Comparison of ENCODE assay signal across 8 mouse cellular contexts in the genomic region with DNA sequence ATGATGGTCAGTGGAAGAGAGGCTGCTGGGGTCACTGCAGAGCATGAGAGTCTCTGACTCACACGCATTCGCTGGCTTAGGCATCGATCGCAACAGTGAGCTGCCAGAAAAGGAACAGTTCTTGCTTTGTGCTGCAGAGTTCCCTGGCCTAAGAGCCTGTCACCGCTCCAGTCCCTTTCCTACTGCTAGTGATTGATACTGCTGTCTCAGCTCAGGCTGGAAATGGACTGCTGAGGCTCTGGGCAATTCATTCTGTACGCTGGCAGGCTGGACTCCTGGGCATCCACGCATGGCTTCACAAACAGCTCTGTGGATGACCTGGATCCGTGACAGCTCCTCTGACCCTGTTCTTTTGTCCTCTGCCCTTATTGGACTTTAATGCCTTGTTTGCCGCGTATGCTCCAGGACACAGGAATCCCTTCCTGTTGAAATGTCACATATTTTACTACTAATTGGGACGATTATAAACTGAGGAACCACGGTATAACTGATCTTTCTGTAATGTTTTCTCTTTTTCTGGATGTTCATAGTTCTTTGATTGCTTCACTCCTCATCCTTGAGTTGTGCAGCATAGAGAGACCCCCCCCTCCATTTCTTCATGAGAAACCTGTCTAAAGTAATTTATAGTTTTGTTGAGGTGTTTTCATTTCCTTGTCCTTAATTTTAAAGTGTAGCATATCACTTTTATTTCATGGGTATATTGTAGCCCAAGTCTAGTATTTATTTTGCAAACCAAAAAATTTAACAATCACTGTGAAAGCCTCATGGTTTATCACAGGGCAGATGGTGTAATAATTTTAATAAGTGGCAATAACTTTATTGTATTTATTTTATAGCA.
DNase-seq lines count a peak whose midpoint lies in the region; ATAC-seq and TF ChIP-seq lines count a peak whose summit lies in the region.

No protein-coding gene starts in this region.

- H3K9ac ChIP-seq in liver, adult 2 months (ENCODE audit: low read depth, low read length) = 0 out of 2 replicates have a peak overlapping the region, but pooled peaks have one; percentile 1
- H3K9ac ChIP-seq in embryonic facial prominence, embryonic 12.5 days = no peak overlapping the region
- peak overlapping the region; percentile 58; the same call in 1 of the 2 replicates for H3K9ac ChIP-seq in heart, adult 2 months (ENCODE audit: low read depth, low read length)
- peak overlapping the region; percentile 18; the same call in 1 of the 2 replicates for H3K9ac ChIP-seq in stomach, postnatal 0 days (ENCODE audit: low read length)

- no peak overlapping the region for H3K4me3 ChIP-seq in liver, adult 2 months (ENCODE audit: insufficient read depth, low read depth, low read length)
- H3K4me3 ChIP-seq in embryonic facial prominence, embryonic 12.5 days = no peak overlapping the region
- no peak overlapping the region for H3K4me3 ChIP-seq in heart, adult 2 months
- H3K4me3 ChIP-seq in stomach, postnatal 0 days (ENCODE audit: low read depth, low read length) = no peak overlapping the region

- peak; percentile 65; the same call in 1 of the 2 replicates for TF ChIP-seq EP300 in heart, adult 2 months (IDR thresholded peaks at IDR 0.05; ENCODE audit: insufficient read depth, low read depth, low read length)
- TF ChIP-seq EP300 in stomach, postnatal 0 days (optimal IDR thresholded peaks at IDR 0.05) = no peak

- H3K36me3 ChIP-seq in liver, adult 2 months (ENCODE audit: control insufficient read depth, insufficient read depth, low read length) = no peaks in the 10 kb centered on the region
- no peaks in the 10 kb centered on the region for H3K36me3 ChIP-seq in embryonic facial prominence, embryonic 12.5 days
- H3K36me3 ChIP-seq in heart, adult 2 months (ENCODE audit: control insufficient read depth, insufficient read depth, low read length) = peaks cover 27% of the 10 kb centered on the region
- H3K36me3 ChIP-seq in stomach, postnatal 0 days (ENCODE audit: control insufficient read depth, insufficient read depth, low read length) = no peaks in the 10 kb centered on the region

- no peaks in the 10 kb centered on the region for H3K27me3 ChIP-seq in liver, adult 2 months (ENCODE audit: control insufficient read depth, insufficient read depth, low read length)
- H3K27me3 ChIP-seq in embryonic facial prominence, embryonic 12.5 days = no peaks in the 10 kb centered on the region
- no peaks in the 10 kb centered on the region for H3K27me3 ChIP-seq in heart, adult 2 months (ENCODE audit: control insufficient read depth, insufficient read depth, low read length)
- H3K27me3 ChIP-seq in stomach, postnatal 0 days (ENCODE audit: control insufficient read depth, insufficient read depth, low read length) = no peaks in the 10 kb centered on the region

- TF ChIP-seq POLR2A in liver, adult 2 months (IDR thresholded peaks at IDR 0.05; ENCODE audit: extremely low read depth, insufficient read depth, low read length) = no peak
- 0 out of 2 replicates have a peak, but pooled peaks have one; percentile 2 for TF ChIP-seq POLR2A in heart, adult 2 months (IDR thresholded peaks at IDR 0.05; ENCODE audit: insufficient read depth, low read depth, low read length)

- H3K27ac ChIP-seq in liver, adult 2 months (replicated peaks; ENCODE audit: insufficient read depth, low read depth, low read length) = peak overlapping the region; percentile 32
- no peak overlapping the region for H3K27ac ChIP-seq in embryonic facial prominence, embryonic 12.5 days
- peak overlapping the region; percentile 90 for H3K27ac ChIP-seq in heart, adult 2 months
- peak overlapping the region; percentile 80 for H3K27ac ChIP-seq in stomach, postnatal 0 days (replicated peaks)

- no peaks in the 10 kb centered on the region for H3K9me3 ChIP-seq in embryonic facial prominence, embryonic 12.5 days
- no peaks in the 10 kb centered on the region for H3K9me3 ChIP-seq in stomach, postnatal 0 days (ENCODE audit: control insufficient read depth, low read length)

- ATAC-seq in embryonic facial prominence, embryonic 12.5 days (ENCODE audit: insufficient number of reproducible peaks, insufficient read depth, low FRiP score, low TSS enrichment) = peak; percentile 44
- ATAC-seq in stomach, postnatal 0 days (ENCODE audit: low FRiP score, low TSS enrichment) = peak; percentile 65

- peaks cover 4% of the 10 kb centered on the region for H3K79me2 ChIP-seq in liver, adult 2 months (ENCODE audit: control insufficient read depth, insufficient read depth, low read length)
- peaks cover 5% of the 10 kb centered on the region for H3K79me2 ChIP-seq in heart, adult 2 months (replicated peaks; ENCODE audit: control insufficient read depth, insufficient read depth, low read length)

- H3K4me1 ChIP-seq in liver, adult 2 months (ENCODE audit: control insufficient read depth, insufficient read depth, low read length) = peaks cover 3% of the 10 kb centered on the region; the same call in 1 of the 2 replicates
- peaks cover 8% of the 10 kb centered on the region; the same call in 1 of the 2 replicates for H3K4me1 ChIP-seq in embryonic facial prominence, embryonic 12.5 days
- H3K4me1 ChIP-seq in heart, adult 2 months (ENCODE audit: control insufficient read depth, insufficient read depth, low read length) = peaks cover 17% of the 10 kb centered on the region
- peaks cover 12% of the 10 kb centered on the region; the same call in 1 of the 2 replicates for H3K4me1 ChIP-seq in stomach, postnatal 0 days (replicated peaks; ENCODE audit: control insufficient read depth, insufficient read depth)

- intact Hi-C loops in heart, adult 2 months (cut with DNase I) = loop anchor here (1.0 kb wide), 1 partner anchor 98 kb away; no protein-coding TSS in a partner anchor
- intact Hi-C loops in left cerebral cortex, postnatal 10 days (cut with DNase I) = no loop called here

- 5% methylated on average over 12 of the region's 12 CpGs for WGBS in liver, adult 2 months
- WGBS in embryonic facial prominence, embryonic 12.5 days = 35% methylated on average over 12 of the region's 12 CpGs
- WGBS in heart, adult 2 months = 4% methylated on average over 12 of the region's 12 CpGs
- WGBS in stomach, postnatal 0 days = 26% methylated on average over 12 of the region's 12 CpGs

- no peak overlapping the region for H3K4me2 ChIP-seq in embryonic facial prominence, embryonic 12.5 days (replicated peaks)
- H3K4me2 ChIP-seq in stomach, postnatal 0 days (replicated peaks; ENCODE audit: low read depth) = no peak overlapping the region; the same call in 1 of the 2 replicates

- TF ChIP-seq CTCF in liver, adult 2 months (IDR thresholded peaks at IDR 0.05; ENCODE audit: low read depth, low read length) = no peak
- no peak for TF ChIP-seq CTCF in heart, adult 2 months (IDR thresholded peaks at IDR 0.05)
- TF ChIP-seq CTCF in stomach, postnatal 0 days (IDR thresholded peaks at IDR 0.05; ENCODE audit: low read depth) = no peak

- DNase-seq in liver, adult 2 months (ENCODE audit: extremely low read depth, low read depth, low spot score) = peak; percentile 99
- DNase-seq in liver = no peak
- DNase-seq in heart, adult 2 months = peak; percentile 72 to 83
- peak; percentile 92 for DNase-seq in kidney, adult 11 months
- peak; percentile 40 to 78 for DNase-seq in left cerebral cortex, postnatal 10 days (ENCODE audit: extremely low spot score in 1 of 2, low spot score in 2 of 2)
- peak; percentile 60 for DNase-seq in neural tube, embryonic 10.5 days (ENCODE audit: extremely low spot score, low spot score)
- DNase-seq in stomach, postnatal 0 days (ENCODE audit: low spot score) = peak; percentile 44
